Mouse (Mus musculus) left cerebral cortex, postnatal 36 days (tissue): ENCODE data around the gene Cfap161. TPM values are rescaled to one million over a fixed set of nuclear protein-coding genes. Genes with fewer than 3 reads are reported as not detected.
A peak's percentile ranks its signal among the peaks of the same experiment; 100 is the strongest.

Source experiments
- DNase-seq, 2 experiments: peaks; one replicate each; pipeline ENCODE4 v3.0.0; 2021 to 2022; ENCODE audit warnings: low spot score in 2 of 2, mixed read lengths in 1 of 2
- intact Hi-C: fragments of 180-260 bp; cut with DNase I; formaldehyde crosslinking; loops from one replicate; pipeline ENCODE4 v1.15.1; 2025
- total RNA-seq, 2 experiments: library from RNA; stranded (reverse); gene quantifications; 2 replicates each; pipeline ENCODE4 v1.2.3; 2021

The Cfap161 gene
- total RNA-seq, 2 experiments from 2014 or later, result 0.59 TPM; not detected in 1

- DNase-seq, result no peak
- intact Hi-C loops, result no loop called here
Observed at GRCm38 (mm10) chr7:83745413-83746106, 49.1 kb downstream of the Cfap161 start, which contains the start of gene Il16. Gene Il16 (minus strand): TSS chr7:83745726.

- DNase-seq, result no peak
- intact Hi-C loops, result no loop called here
Observed at GRCm38 (mm10) chr7:83745065-83745412, 49.6 kb downstream of the Cfap161 start.

GRCm38 (mm10) chr7:83744250-83744649 is 50.4 kb downstream of the Cfap161 start:
- intact Hi-C loops, result no loop called here
- peak; percentile 13 to 19 for DNase-seq

- intact Hi-C loops, result no loop called here
- DNase-seq, result no peak
Observed at GRCm38 (mm10) chr7:83742690-83743089, 52.0 kb downstream of the Cfap161 start.

- intact Hi-C loops, result no loop called here
Observed at GRCm38 (mm10) chr7:83742026-83742425, 52.7 kb downstream of the Cfap161 start.

GRCm38 (mm10) chr7:83739680-83740310 is 54.9 kb downstream of the Cfap161 start:
- no peak for DNase-seq
- intact Hi-C loops, result no loop called here

More at GRCm38 (mm10) chr7:83742026-83742425, 52.7 kb downstream of the Cfap161 start:
- no peak for DNase-seq

- intact Hi-C loops, result no loop called here
- no peak for DNase-seq
Observed at GRCm38 (mm10) chr7:83738623-83739462, 55.8 kb downstream of the Cfap161 start.

- DNase-seq, result no peak
- intact Hi-C loops, result no loop called here
Observed at GRCm38 (mm10) chr7:83737914-83738490, 56.7 kb downstream of the Cfap161 start.

GRCm38 (mm10) chr7:83736341-83737115 is 58.2 kb downstream of the Cfap161 start:
- no peak for DNase-seq
- intact Hi-C loops, result no loop called here

- intact Hi-C loops, result no loop called here
- DNase-seq, result no peak
Observed at GRCm38 (mm10) chr7:83735108-83735781, 59.4 kb downstream of the Cfap161 start.

GRCm38 (mm10) chr7:83734671-83735082 is 60.0 kb downstream of the Cfap161 start:
- DNase-seq, result no peak
- intact Hi-C loops, result no loop called here

GRCm38 (mm10) chr7:83734246-83734645 is 60.4 kb downstream of the Cfap161 start:
- intact Hi-C loops, result no loop called here

GRCm38 (mm10) chr7:83732781-83733180 is 61.9 kb downstream of the Cfap161 start:
- no peak for DNase-seq

More at GRCm38 (mm10) chr7:83734246-83734645, 60.4 kb downstream of the Cfap161 start:
- DNase-seq, result no peak

GRCm38 (mm10) chr7:83731961-83732666 is 62.6 kb downstream of the Cfap161 start:
- no peak for DNase-seq
- intact Hi-C loops, result no loop called here

More at GRCm38 (mm10) chr7:83732781-83733180, 61.9 kb downstream of the Cfap161 start:
- intact Hi-C loops, result no loop called here

GRCm38 (mm10) chr7:83731297-83731696 is 63.4 kb downstream of the Cfap161 start:
- no peak for DNase-seq
- intact Hi-C loops, result no loop called here

- intact Hi-C loops, result no loop called here
- DNase-seq, result no peak
Observed at GRCm38 (mm10) chr7:83726936-83727632, 67.6 kb downstream of the Cfap161 start.

GRCm38 (mm10) chr7:83725801-83726200 is 68.9 kb downstream of the Cfap161 start:
- intact Hi-C loops, result no loop called here
- no peak for DNase-seq
